Mouse (Mus musculus) large intestine, adult 2 months (tissue): ENCODE data around the gene Rpl18. TPM values are rescaled to one million over a fixed set of nuclear protein-coding genes. Genes with fewer than 3 reads are reported as not detected.

Experiments used
- DNase-seq: peaks from one replicate; pipeline ENCODE4 v3.0.0-alpha.2; 2012; ENCODE audit warnings: low read depth, low spot score
- WGBS: fragments of 180-500 bp; shearing (Covaris S2); methylation state at CpG from one replicate; pipeline ENCODE4 v1.1.7; 2018; 5-methylcytosine and 5-hydroxymethylcytosine counted together
- polyA plus RNA-seq: library from polyadenylated mRNA; depleted of rRNA; stranded (reverse); fragments of >200 nt; gene quantifications from 2 replicates; pipeline ENCODE4 v1.2.3, GENCODE M21; 2012; rRNA removed

Gene Rpl18
- polyA plus RNA-seq: 1,707 and 1,915 TPM in 2 replicates

GRCm38 (mm10) chr7:45715090-45715708 is at the start of gene Rpl18:
Rpl18 (plus strand) TSS chr7:45715457.
- no peak for DNase-seq
- 2% methylated on average over 34 of the region's 34 CpGs for WGBS

- 31% methylated on average over 7 of the region's 7 CpGs for WGBS
- no peak for DNase-seq
Measured at GRCm38 (mm10) chr7:45666161-45666560, 49.1 kb upstream of the Rpl18 start, which contains the start of gene Fut2. Fut2 (minus strand) TSS chr7:45666394.

- no peak for DNase-seq
Measured at GRCm38 (mm10) chr7:45667761-45668160, 47.5 kb upstream of the Rpl18 start.

GRCm38 (mm10) chr7:45668921-45669320 is 46.3 kb upstream of the Rpl18 start:
- 93% methylated on average over 9 of the region's 9 CpGs for WGBS

More at GRCm38 (mm10) chr7:45667761-45668160, 47.5 kb upstream of the Rpl18 start:
- 43% methylated on average over 14 of the region's 14 CpGs for WGBS

GRCm38 (mm10) chr7:45677627-45678295 is 37.5 kb upstream of the Rpl18 start:
- WGBS: 38% methylated on average over 7 of the region's 7 CpGs
- DNase-seq: no peak

More at GRCm38 (mm10) chr7:45668921-45669320, 46.3 kb upstream of the Rpl18 start:
- DNase-seq: no peak

GRCm38 (mm10) chr7:45678513-45678912 is 36.7 kb upstream of the Rpl18 start:
- no peak for DNase-seq
- 76% methylated on average over 14 of the region's 14 CpGs for WGBS

GRCm38 (mm10) chr7:45679966-45680621 is 35.2 kb upstream of the Rpl18 start:
- no peak for DNase-seq
- WGBS: 36% methylated on average over 14 of the region's 14 CpGs

GRCm38 (mm10) chr7:45681046-45681736 is 34.1 kb upstream of the Rpl18 start:
- no peak for DNase-seq
- WGBS: 38% methylated on average over 8 of the region's 8 CpGs

- 27% methylated on average over 14 of the region's 14 CpGs for WGBS
- DNase-seq: no peak
Measured at GRCm38 (mm10) chr7:45682144-45683126, 32.8 kb upstream of the Rpl18 start.

GRCm38 (mm10) chr7:45683396-45684050 is 31.7 kb upstream of the Rpl18 start, which contains the start of gene Ntn5:
Ntn5 (plus strand) TSS chr7:45684022.
- 88% methylated on average over 7 of the region's 7 CpGs for WGBS
- no peak for DNase-seq

GRCm38 (mm10) chr7:45685811-45686210 is 29.4 kb upstream of the Rpl18 start:
- 67% methylated on average over 10 of the region's 10 CpGs for WGBS
- DNase-seq: no peak

GRCm38 (mm10) chr7:45686841-45687240 is 28.4 kb upstream of the Rpl18 start:
- 48% methylated on average over 3 of the region's 3 CpGs for whole genome bisulfite sequencing
- DNase-seq: no peak

- WGBS: 71% methylated on average over 6 of the region's 6 CpGs
- no peak for DNase-seq
Measured at GRCm38 (mm10) chr7:45689099-45689498, 26.2 kb upstream of the Rpl18 start.

GRCm38 (mm10) chr7:45689800-45690199 is 25.5 kb upstream of the Rpl18 start:
- no peak for DNase-seq
- WGBS: 75% methylated on average over 11 of the region's 11 CpGs

- WGBS: 92% methylated on average over 2 of the region's 2 CpGs
- no peak for DNase-seq
Measured at GRCm38 (mm10) chr7:45692364-45692763, 22.9 kb upstream of the Rpl18 start.

- no peak for DNase-seq
- WGBS: 92% methylated on average over 50 of the region's 50 CpGs
Measured at GRCm38 (mm10) chr7:45693921-45694591, 21.2 kb upstream of the Rpl18 start, which contains the start of gene Sec1. Sec1 (minus strand) TSS chr7:45694402.

- 40% methylated on average over 6 of the region's 6 CpGs for WGBS
- no peak for DNase-seq
Measured at GRCm38 (mm10) chr7:45695098-45695497, 20.2 kb upstream of the Rpl18 start.

- DNase-seq: no peak
- WGBS: 82% methylated on average over 7 of the region's 7 CpGs
Measured at GRCm38 (mm10) chr7:45697894-45698293, 17.4 kb upstream of the Rpl18 start.
